Mouse (Mus musculus): ENCODE data around the gene Cct7. TPM values are rescaled to one million over a fixed set of nuclear protein-coding genes. Genes with fewer than 3 reads are reported as not detected.

The Cct7 gene
- total RNA-seq, 2 experiments from 2014 or later = 263 to 327 TPM

GRCm38 (mm10) chr6:85451664-85452410 is 523 bp downstream of the Cct7 start, which contains the start of gene Pradc1:
Gene Pradc1 (minus strand): TSS chr6:85451970.
- ATAC-seq (replicated peaks; ENCODE audit: poor library complexity, severe bottlenecking) = peak; percentile 70

GRCm38 (mm10) chr6:85452411-85452665 is 1.0 kb downstream of the Cct7 start:
- ATAC-seq (replicated peaks; ENCODE audit: poor library complexity, severe bottlenecking) = peak; percentile 5; the same call in 1 of the 2 replicates

- no peak for ATAC-seq (replicated peaks; ENCODE audit: poor library complexity, severe bottlenecking)
These were observed 1.5 kb downstream of the Cct7 start for GRCm38 (mm10) chr6:85452816-85453215.

- no peak for ATAC-seq (replicated peaks; ENCODE audit: poor library complexity, severe bottlenecking)
These were observed 8.3 kb downstream of the Cct7 start for GRCm38 (mm10) chr6:85459621-85460020.

GRCm38 (mm10) chr6:85465381-85465780 is 14.1 kb downstream of the Cct7 start:
- no peak for ATAC-seq (replicated peaks; ENCODE audit: poor library complexity, severe bottlenecking)

GRCm38 (mm10) chr6:85469660-85470430 is 18.5 kb downstream of the Cct7 start:
- no peak for ATAC-seq (replicated peaks; ENCODE audit: poor library complexity, severe bottlenecking)

GRCm38 (mm10) chr6:85471962-85472361 is 20.6 kb downstream of the Cct7 start:
- ATAC-seq (replicated peaks; ENCODE audit: poor library complexity, severe bottlenecking) = no peak

GRCm38 (mm10) chr6:85472542-85472941 is 21.2 kb downstream of the Cct7 start:
- ATAC-seq (replicated peaks; ENCODE audit: poor library complexity, severe bottlenecking) = no peak

GRCm38 (mm10) chr6:85475581-85475980 is 24.3 kb downstream of the Cct7 start:
- no peak for ATAC-seq (replicated peaks; ENCODE audit: poor library complexity, severe bottlenecking)

- peak; percentile 70 for ATAC-seq (replicated peaks; ENCODE audit: poor library complexity, severe bottlenecking)
These were observed 26.1 kb downstream of the Cct7 start for GRCm38 (mm10) chr6:85477366-85477917.

- no peak for ATAC-seq (replicated peaks; ENCODE audit: poor library complexity, severe bottlenecking)
These were observed 27.1 kb downstream of the Cct7 start for GRCm38 (mm10) chr6:85478416-85478815.

GRCm38 (mm10) chr6:85479979-85480378 is 28.7 kb downstream of the Cct7 start:
- no peak for ATAC-seq (replicated peaks; ENCODE audit: poor library complexity, severe bottlenecking)

GRCm38 (mm10) chr6:85480685-85481084 is 29.4 kb downstream of the Cct7 start:
- no peak for ATAC-seq (replicated peaks; ENCODE audit: poor library complexity, severe bottlenecking)

- ATAC-seq (replicated peaks; ENCODE audit: poor library complexity, severe bottlenecking) = 0 out of 2 replicates have a peak, but pooled peaks have one; percentile 7
These were observed 32.8 kb downstream of the Cct7 start for GRCm38 (mm10) chr6:85483843-85484721.

- ATAC-seq (replicated peaks; ENCODE audit: poor library complexity, severe bottlenecking) = no peak
These were observed 34.4 kb downstream of the Cct7 start for GRCm38 (mm10) chr6:85485738-85486137.

GRCm38 (mm10) chr6:85488510-85488909 is 37.2 kb downstream of the Cct7 start:
- no peak for ATAC-seq (replicated peaks; ENCODE audit: poor library complexity, severe bottlenecking)

- ATAC-seq (replicated peaks; ENCODE audit: poor library complexity, severe bottlenecking) = no peak
These were observed 38.4 kb downstream of the Cct7 start for GRCm38 (mm10) chr6:85489717-85490116.

- no peak for ATAC-seq (replicated peaks; ENCODE audit: poor library complexity, severe bottlenecking)
These were observed 38.9 kb downstream of the Cct7 start for GRCm38 (mm10) chr6:85490252-85490651.

GRCm38 (mm10) chr6:85491606-85492005 is 40.3 kb downstream of the Cct7 start:
- no peak for ATAC-seq (replicated peaks; ENCODE audit: poor library complexity, severe bottlenecking)

- no peak for ATAC-seq (replicated peaks; ENCODE audit: poor library complexity, severe bottlenecking)
These were observed 45.7 kb downstream of the Cct7 start for GRCm38 (mm10) chr6:85496976-85497375.
